Mouse (Mus musculus) B cell, adult 2 months (primary cell): Measurements from ENCODE around the gene Sh3pxd2a.

Source experiments
- DNase-seq, 2 experiments: peaks; one replicate each; pipeline ENCODE4 v3.0.0; 2022

Gene Sh3pxd2a

GRCm38 (mm10) chr19:47266070-47266801, 198.0 kb downstream of the Sh3pxd2a start:
- DNase-seq: no peak

GRCm38 (mm10) chr19:47264322-47265092, 199.7 kb downstream of the Sh3pxd2a start:
- DNase-seq: peak; percentile 26 to 27

GRCm38 (mm10) chr19:47263621-47264020, 200.6 kb downstream of the Sh3pxd2a start:
- no peak for DNase-seq

- no peak for DNase-seq
These were observed 203.0 kb downstream of the Sh3pxd2a start for GRCm38 (mm10) chr19:47261196-47261595.

GRCm38 (mm10) chr19:47259581-47259980, 204.6 kb downstream of the Sh3pxd2a start:
- peak; percentile 58 to 59 for DNase-seq

GRCm38 (mm10) chr19:47255919-47256318, 208.3 kb downstream of the Sh3pxd2a start:
- DNase-seq: peak in 1 of 2 experiments; percentile 29

GRCm38 (mm10) chr19:47255036-47255435, 209.2 kb downstream of the Sh3pxd2a start:
- DNase-seq: no peak

GRCm38 (mm10) chr19:47253053-47253628, 211.1 kb downstream of the Sh3pxd2a start:
- DNase-seq: no peak

GRCm38 (mm10) chr19:47250931-47251330, 213.3 kb downstream of the Sh3pxd2a start:
- no peak for DNase-seq

GRCm38 (mm10) chr19:47248906-47249568, 215.2 kb downstream of the Sh3pxd2a start:
- no peak for DNase-seq

GRCm38 (mm10) chr19:47248296-47248695, 215.9 kb downstream of the Sh3pxd2a start:
- no peak for DNase-seq

- DNase-seq: no peak
These were observed 216.4 kb downstream of the Sh3pxd2a start for GRCm38 (mm10) chr19:47247791-47248190.

- DNase-seq: no peak
These were observed 218.7 kb downstream of the Sh3pxd2a start for GRCm38 (mm10) chr19:47245512-47245911.

- DNase-seq: no peak
These were observed 222.0 kb downstream of the Sh3pxd2a start for GRCm38 (mm10) chr19:47242227-47242626.

GRCm38 (mm10) chr19:47240957-47241356, 223.2 kb downstream of the Sh3pxd2a start:
- DNase-seq: no peak

- no peak for DNase-seq
These were observed 224.1 kb downstream of the Sh3pxd2a start for GRCm38 (mm10) chr19:47240076-47240475.

GRCm38 (mm10) chr19:47233087-47233486, 231.1 kb downstream of the Sh3pxd2a start:
- DNase-seq: no peak

- no peak for DNase-seq
These were observed 231.9 kb downstream of the Sh3pxd2a start for GRCm38 (mm10) chr19:47232077-47232865.

- no peak for DNase-seq
These were observed 232.8 kb downstream of the Sh3pxd2a start for GRCm38 (mm10) chr19:47231389-47231788.

GRCm38 (mm10) chr19:47230682-47231081, 233.5 kb downstream of the Sh3pxd2a start:
- no peak for DNase-seq

- no peak for DNase-seq
These were observed 234.1 kb downstream of the Sh3pxd2a start for GRCm38 (mm10) chr19:47230082-47230481.

- no peak for DNase-seq
These were observed 234.7 kb downstream of the Sh3pxd2a start for GRCm38 (mm10) chr19:47229461-47229860.
